Mouse (Mus musculus) embryonic facial prominence, embryonic 10.5 days (tissue): ENCODE results near the gene Yrdc. TPM values are rescaled to one million over a fixed set of nuclear protein-coding genes. Genes with fewer than 3 reads are reported as not detected.

Experiments used
- DNase-seq: peaks from one replicate; pipeline ENCODE4 v3.0.0-alpha.2; 2017; ENCODE audit warnings: low spot score
- H3K27ac ChIP-seq: fragments of 300-500 bp; sonication (generic); replicated peaks from 2 replicates; pipeline ENCODE4 v1.5.1; 2016; ENCODE audit warnings: mild to moderate bottlenecking
- H3K27me3 ChIP-seq: fragments of 300-500 bp; sonication (generic); replicated peaks from 2 replicates; pipeline ENCODE4 v1.6.1; 2016; ENCODE audit warnings: low read depth, mild to moderate bottlenecking; ENCODE audit not compliant: poor library complexity, severe bottlenecking
- H3K36me3 ChIP-seq: fragments of 300-500 bp; sonication (generic); replicated peaks from 2 replicates; pipeline ENCODE4 v1.6.1; 2016; ENCODE audit warnings: mild to moderate bottlenecking, moderate library complexity
- H3K4me1 ChIP-seq: fragments of 300-500 bp; sonication (generic); 2 replicates; pipeline ENCODE4 v1.6.1; 2016
- H3K4me3 ChIP-seq: fragments of 300-500 bp; sonication (generic); 2 replicates; pipeline ENCODE4 v1.5.1; 2016; ENCODE audit warnings: mild to moderate bottlenecking, moderate library complexity
- H3K9me3 ChIP-seq: fragments of 300-500 bp; sonication (generic); 2 replicates; pipeline ENCODE4 v1.6.1; 2016; ENCODE audit warnings: mild to moderate bottlenecking
- WGBS: fragments of 180-500 bp; shearing (Covaris S2); methylation state at CpG from one replicate; pipeline ENCODE4 v1.1.7; 2016; 5-methylcytosine and 5-hydroxymethylcytosine counted together
- polyA plus RNA-seq: library from polyadenylated mRNA; unstranded; fragments of >200 nt; fragmentation: Nextera tagmentation; extraction: Ambion mirVana; gene quantifications from 2 replicates; pipeline ENCODE4 v1.2.1, GENCODE M21; 2016

Gene Yrdc
- polyA plus RNA-seq, 1 experiment from 2014 or later = 40.4 TPM

- H3K27me3 ChIP-seq = peaks cover 82% of the 10 kb centered on the region
- no peak for DNase-seq
- H3K36me3 ChIP-seq = no peaks in the 10 kb centered on the region
- H3K4me3 ChIP-seq = no peak overlapping the region
- H3K9me3 ChIP-seq = no peaks in the 10 kb centered on the region
- 35% methylated on average over 10 of the region's 10 CpGs for WGBS
- peaks cover 38% of the 10 kb centered on the region for H3K4me1 ChIP-seq
- H3K27ac ChIP-seq = no peak overlapping the region
Observed at GRCm38 (mm10) chr4:124898428-124898827, 47.9 kb downstream of the Yrdc start.

GRCm38 (mm10) chr4:124899906-124900305 lies 49.4 kb downstream of the Yrdc start:
- Histone ChIP-seq H3K4me3 (no peak overlapping the region), H3K36me3 (no peaks in the 10 kb centered on the region), H3K4me1 (peaks cover 23% of the 10 kb centered on the region), H3K27me3 (peaks cover 80% of the 10 kb centered on the region), H3K9me3 (no peaks in the 10 kb centered on the region), H3K27ac (no peak overlapping the region)
- no peak for DNase-seq
- WGBS = 69% methylated on average over 5 of the region's 5 CpGs

Other genes with a start within 250 kb of the Yrdc start
- 0.24 TPM in 1 of 2 replicates, not detected in the other for gene 3100002H09Rik, start 239.9 kb upstream of the Yrdc start, polyA plus RNA-seq
- 1.7 and 2.5 TPM in 2 replicates for gene Pou3f1, start 193.9 kb upstream of the Yrdc start, polyA plus RNA-seq
- 70.8 and 78.6 TPM in 2 replicates for gene Utp11, start 157.1 kb upstream of the Yrdc start, polyA plus RNA-seq
- 10.8 and 15.5 TPM in 2 replicates for gene Fhl3, start 150.0 kb upstream of the Yrdc start, polyA plus RNA-seq
- gene Sf3a3, start 135.9 kb upstream of the Yrdc start, polyA plus RNA-seq = 265 and 267 TPM in 2 replicates
- 25.0 and 25.2 TPM in 2 replicates for gene Inpp5b, start 108.8 kb upstream of the Yrdc start, polyA plus RNA-seq
- gene Mtf1, start 48.6 kb upstream of the Yrdc start, polyA plus RNA-seq = 15.9 and 17.9 TPM in 2 replicates
- 38.9 and 40.3 TPM in 2 replicates for gene 1110065P20Rik, start 517 bp downstream of the Yrdc start, polyA plus RNA-seq
- gene Maneal, start 11.5 kb downstream of the Yrdc start, polyA plus RNA-seq = 1.0 and 1.2 TPM in 2 replicates
- 1.1 and 1.6 TPM in 2 replicates for gene Epha10, start 30.2 kb downstream of the Yrdc start, polyA plus RNA-seq
- 17.6 and 18.0 TPM in 2 replicates for gene 9930104L06Rik, start 86.4 kb downstream of the Yrdc start, polyA plus RNA-seq
- gene Cdca8, start 88.6 kb downstream of the Yrdc start, polyA plus RNA-seq = 230 and 239 TPM in 2 replicates
- gene Rspo1, start 135.8 kb downstream of the Yrdc start, polyA plus RNA-seq = 8.2 TPM in 2 replicates
- gene Gnl2, start 165.9 kb downstream of the Yrdc start, polyA plus RNA-seq = 93.7 and 101 TPM in 2 replicates
- gene Dnali1, start 215.0 kb downstream of the Yrdc start, polyA plus RNA-seq = 0.20 and 0.22 TPM in 2 replicates
- gene Snip1, start 216.0 kb downstream of the Yrdc start, polyA plus RNA-seq = 34.9 and 35.1 TPM in 2 replicates
- gene Meaf6, start 234.5 kb downstream of the Yrdc start, polyA plus RNA-seq = 80.7 and 84.3 TPM in 2 replicates